ENCODE assay signal across 30 mouse cellular contexts in genomic region chr2:4669701-4670100, GRCm38 (mm10). TPM values are rescaled to one million over a fixed set of nuclear protein-coding genes. Genes with fewer than 3 reads are reported as not detected.
DNase-seq lines count a peak whose midpoint lies in the region; ATAC-seq and TF ChIP-seq lines count a peak whose summit lies in the region.
"Had no signal": no experiment of that assay in that cellular context is flagged by ENCODE, and none has a peak within 500 bp of the region (broad histone marks: within the 10 kb centered on the region; RNA-seq: fewer than 3 reads in every experiment).

No protein-coding gene starts in this region.

- no peak for TF ChIP-seq CTCF in liver, adult 2 months (IDR thresholded peaks at IDR 0.05; ENCODE audit: low read depth, low read length)
- TF ChIP-seq CTCF in liver, postnatal 0 days (IDR thresholded peaks at IDR 0.05; ENCODE audit: low read depth), result no peak
- TF ChIP-seq CTCF in Patski (IDR thresholded peaks at IDR 0.05), result peak; percentile 41

- no peak overlapping the region for H3K4me3 ChIP-seq in liver, adult 2 months (ENCODE audit: insufficient read depth, low read depth, low read length)
- no peak overlapping the region for H3K4me3 ChIP-seq in liver, postnatal 0 days (ENCODE audit: low read depth, low read length)
- H3K4me3 ChIP-seq: embryonic facial prominence, embryonic 10.5 days; embryonic facial prominence, embryonic 13.5 days; erythroblast, embryonic 14.5 days; forebrain, embryonic 12.5 days; forebrain, embryonic 15.5 days; hindbrain, embryonic 10.5 days had no signal

- H3K27ac ChIP-seq in liver, adult 2 months (replicated peaks; ENCODE audit: insufficient read depth, low read depth, low read length), result no peak overlapping the region
- H3K27ac ChIP-seq in liver, postnatal 0 days (ENCODE audit: low read depth), result no peak overlapping the region
- H3K27ac ChIP-seq: embryonic facial prominence, embryonic 10.5 days; embryonic facial prominence, embryonic 13.5 days; forebrain, embryonic 12.5 days; forebrain, embryonic 15.5 days; hindbrain, embryonic 10.5 days; hindbrain, embryonic 14.5 days; hindbrain, postnatal 0 days had no signal

- no peaks in the 10 kb centered on the region for H3K27me3 ChIP-seq in liver, adult 2 months (ENCODE audit: control insufficient read depth, insufficient read depth, low read length)
- H3K27me3 ChIP-seq in liver, postnatal 0 days (ENCODE audit: insufficient read depth, low read length), result no peaks in the 10 kb centered on the region
- peaks cover 26% of the 10 kb centered on the region for H3K27me3 ChIP-seq in Patski
- H3K27me3 ChIP-seq: embryonic facial prominence, embryonic 13.5 days; forebrain, embryonic 12.5 days; forebrain, embryonic 15.5 days had no signal

- peak; percentile 28 for DNase-seq in liver, adult 2 months (ENCODE audit: extremely low read depth, low read depth, low spot score)
- no peak for DNase-seq in liver, postnatal 0 days
- no peak for DNase-seq in Patski (ENCODE audit: low read depth, low spot score)
- peak; percentile 30 for DNase-seq in adipocyte (ENCODE audit: low spot score)
- DNase-seq in cerebellum, postnatal 14 days, result no peak
- no peak for DNase-seq in kidney, adult 8-10 months
- DNase-seq: adrenal gland, adult 2 months; adrenal gland, postnatal 14 days; cerebellum, adult 11 months; cerebellum, adult 2 months; cerebellum, adult 9-11 months; cerebellum, postnatal 36 days; embryo, embryonic 11 days; gastrocnemius, postnatal 10 days; gastrocnemius, postnatal 36 days; kidney, adult 2 months had no signal

- no peak overlapping the region for H3K4me2 ChIP-seq in liver, postnatal 0 days (ENCODE audit: low read depth, low read length)
- H3K4me2 ChIP-seq: embryonic facial prominence, embryonic 13.5 days; forebrain, embryonic 12.5 days; forebrain, embryonic 15.5 days; heart, embryonic 11.5 days; hindbrain, embryonic 14.5 days had no signal

- H3K4me1 ChIP-seq in liver, adult 2 months (ENCODE audit: control insufficient read depth, insufficient read depth, low read length), result no peaks in the 10 kb centered on the region
- no peaks in the 10 kb centered on the region for H3K4me1 ChIP-seq in liver, postnatal 0 days (ENCODE audit: insufficient read depth)
- H3K4me1 ChIP-seq: embryonic facial prominence, embryonic 10.5 days; embryonic facial prominence, embryonic 13.5 days; forebrain, embryonic 12.5 days; forebrain, embryonic 15.5 days; hindbrain, embryonic 10.5 days had no signal

- no peaks in the 10 kb centered on the region for H3K36me3 ChIP-seq in liver, adult 2 months (ENCODE audit: control insufficient read depth, insufficient read depth, low read length)
- H3K36me3 ChIP-seq in liver, postnatal 0 days (replicated peaks; ENCODE audit: insufficient read depth, low read length), result no peaks in the 10 kb centered on the region
- H3K36me3 ChIP-seq: embryonic facial prominence, embryonic 10.5 days; embryonic facial prominence, embryonic 13.5 days; forebrain, embryonic 12.5 days; forebrain, embryonic 15.5 days; hindbrain, embryonic 10.5 days had no signal

- CTCF ChIA-PET in Patski (lab: Charles Lee), result interaction anchor here (1.5 kb wide), 1 partner anchor 18 kb away, joined by 5 read pairs; the partner anchor contains the start of gene Prpf18

- no peak for ATAC-seq in liver, postnatal 0 days
- no peak for ATAC-seq in Patski
- ATAC-seq: CD4-positive, CD25-positive, alpha-beta regulatory T cell, adult 4 months; forebrain, embryonic 15.5 days; hindbrain, postnatal 0 days; inflammation-experienced regulatory T-cells, adult 6 months; intestine, postnatal 0 days had no signal

- POLR2A ChIA-PET in Patski (lab: Charles Lee), result no interaction called here

- no peaks in the 10 kb centered on the region for H3K9me3 ChIP-seq in liver, postnatal 0 days (ENCODE audit: low read length)
- H3K9me3 ChIP-seq: embryonic facial prominence, embryonic 10.5 days; embryonic facial prominence, embryonic 13.5 days; forebrain, embryonic 12.5 days; forebrain, embryonic 15.5 days; hindbrain, embryonic 10.5 days had no signal

- no peak for TF ChIP-seq EP300 in liver, postnatal 0 days (IDR thresholded peaks at IDR 0.05; ENCODE audit: low read depth)

- no peak overlapping the region for H3K9ac ChIP-seq in liver, adult 2 months (ENCODE audit: low read depth, low read length)
- no peak overlapping the region for H3K9ac ChIP-seq in liver, postnatal 0 days (replicated peaks)
- H3K9ac ChIP-seq: embryonic facial prominence, embryonic 13.5 days; forebrain, embryonic 12.5 days; forebrain, embryonic 15.5 days; hindbrain, embryonic 14.5 days had no signal

- H3K79me2 ChIP-seq in liver, adult 2 months (ENCODE audit: control insufficient read depth, insufficient read depth, low read length), result no peaks in the 10 kb centered on the region

- TF ChIP-seq POLR2A in liver, adult 2 months (IDR thresholded peaks at IDR 0.05; ENCODE audit: extremely low read depth, insufficient read depth, low read length), result no peak

- in situ Hi-C loops in Patski (cut with MboI; ENCODE audit: low pct_unique_long_range_greater_than_20kb), result loop anchor here (5.0 kb wide), 1 partner anchor 203 kb away; no protein-coding TSS in a partner anchor

- 88% methylated on average over 8 of the region's 8 CpGs for WGBS in liver, adult 2 months
- 85% methylated on average over 8 of the region's 8 CpGs for WGBS in liver, postnatal 0 days (ENCODE audit: insufficient replicate concordance)

RNA-seq across cellular contexts. Expression of gene Prpf18, which starts 17.8 kb away (rescaled TPM):
- 28.6 and 40.9 TPM in 2 replicates for total RNA-seq in liver, adult 2 months (2014; rRNA removed)
- 6.5 and 7.8 TPM in 2 replicates for polyA plus RNA-seq in liver, adult 2 months (2012; rRNA removed)
- 16.2 and 17.1 TPM in 2 replicates for polyA plus RNA-seq in liver, postnatal 0 days (2015; fragmentation: Nextera tagmentation; extraction: Ambion mirVana)
- 34.5 TPM for polyA plus RNA-seq in Patski (2021)

RNA-seq across cellular contexts. Expression of gene Bend7, which starts 47.9 kb away (rescaled TPM):
- total RNA-seq in liver, adult 2 months (2014; rRNA removed), result 6.0 and 7.7 TPM in 2 replicates
- 3.7 and 3.9 TPM in 2 replicates for polyA plus RNA-seq in liver, adult 2 months (2012; rRNA removed)
- polyA plus RNA-seq in liver, postnatal 0 days (2015; fragmentation: Nextera tagmentation; extraction: Ambion mirVana), result 2.6 and 3.5 TPM in 2 replicates
- polyA plus RNA-seq in Patski (2021), result 5.6 TPM
- total RNA-seq: granulocyte monocyte progenitor cell, adult 5-6 weeks had no signal
- polyA plus RNA-seq: C2C12; CD4-positive, CD25-positive, alpha-beta regulatory T cell, adult 4 months; erythroblast, embryonic 14.5 days; inflammation-experienced regulatory T-cells, adult 6 months had no signal

Comparison
In these comparisons a context has a peak if more than half of its experiments do, and no peak if none do; other contexts are left out.
1. DNase-seq: peak in liver, adult 2 months (single experiment) and adipocyte (single experiment); none in liver, postnatal 0 days (single experiment), Patski (single experiment), cerebellum, postnatal 14 days (0 of 2) and kidney, adult 8-10 months (0 of 2).